Mouse (Mus musculus) CD8-positive naive resting alpha-beta T cell, adult 57 days (primary cell): ENCODE measurements around the gene Nuak2. TPM values are rescaled to one million over a fixed set of nuclear protein-coding genes. Genes with fewer than 3 reads are reported as not detected.

Experiments used
- total RNA-seq: library from RNA; stranded (reverse); gene quantifications from one replicate; pipeline ENCODE4 v1.2.4, GENCODE M21; 2023

Nuak2 gene
- total RNA-seq: 13.2 TPM

DNA sequence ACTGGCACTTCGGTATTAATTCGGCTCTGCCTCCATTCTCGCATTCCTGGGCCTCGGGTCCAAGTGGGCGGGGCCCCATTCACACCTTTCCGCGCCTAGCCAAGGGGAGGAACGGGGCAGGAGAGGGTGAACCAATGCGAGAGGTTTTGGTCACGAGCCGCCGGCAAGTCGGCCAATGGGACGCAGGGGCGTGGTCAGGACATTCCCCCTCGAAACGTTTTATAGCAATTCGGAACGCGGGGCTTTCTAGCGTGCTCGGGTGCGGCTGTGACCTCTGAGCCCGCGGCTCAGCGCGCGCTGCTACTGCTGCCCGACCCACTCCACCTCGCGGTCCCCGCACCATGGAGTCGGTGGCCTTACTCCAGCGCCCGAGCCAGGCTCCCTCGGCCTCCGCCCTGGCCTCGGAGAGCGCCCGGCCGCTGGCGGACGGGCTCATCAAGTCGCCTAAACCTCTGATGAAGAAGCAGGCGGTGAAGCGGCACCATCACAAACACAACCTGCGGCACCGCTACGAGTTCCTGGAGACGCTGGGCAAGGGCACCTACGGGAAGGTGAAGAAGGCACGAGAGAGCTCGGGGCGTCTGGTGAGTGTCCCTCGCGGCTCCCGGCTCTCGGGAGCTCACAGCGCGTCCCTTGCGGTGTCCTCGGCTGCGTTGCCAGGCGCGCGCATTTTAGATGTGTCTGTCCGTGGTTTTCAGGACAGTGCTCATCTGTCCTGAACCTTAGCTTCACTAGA is at the start of gene Nuak2:
Nuak2 (plus strand) TSS at position 238 of the 736 bp plus-strand sequence.

DNA sequence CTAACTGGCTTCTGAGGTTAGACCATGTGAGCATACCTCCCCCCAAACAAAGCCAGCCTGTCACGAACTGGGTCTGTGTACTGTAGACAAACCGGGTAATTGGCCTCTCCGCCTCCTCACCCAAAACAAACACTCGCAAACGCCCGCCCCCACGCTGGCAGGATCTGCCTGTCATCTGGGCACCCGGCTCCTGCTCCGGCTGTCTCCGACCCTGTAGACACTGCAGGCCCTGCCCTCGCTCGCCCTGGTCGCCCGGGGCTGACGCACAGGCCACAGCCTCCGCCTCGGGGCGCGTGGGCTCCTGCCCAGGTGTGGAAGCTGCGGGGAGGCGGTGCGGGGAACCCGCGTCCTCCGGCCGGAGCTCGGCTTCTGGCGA is 17.5 kb upstream of the Nuak2 start, which contains the start of gene Klhdc8a:
Klhdc8a (plus strand) TSS at position 202 of the 376 bp plus-strand sequence.

Other genes starting within 250 kb of the Nuak2 start
- gene Mfsd4a, start 248.1 kb upstream of the Nuak2 start, total RNA-seq: 0.43 TPM
- not detected for gene Cdk18, start 176.4 kb upstream of the Nuak2 start, total RNA-seq
- gene Lemd1, start 124.7 kb upstream of the Nuak2 start, total RNA-seq: not detected
- gene AC124108.1, start 124.7 kb upstream of the Nuak2 start, total RNA-seq: not detected
- gene Gm10188, start 86.4 kb upstream of the Nuak2 start, total RNA-seq: not detected
- not detected for gene Klhdc8a, start 17.5 kb upstream of the Nuak2 start, total RNA-seq
- 0.83 TPM for gene Tmcc2, start 75.2 kb downstream of the Nuak2 start, total RNA-seq
- gene Dstyk, start 101.4 kb downstream of the Nuak2 start, total RNA-seq: 21.5 TPM
- gene Rbbp5, start 161.2 kb downstream of the Nuak2 start, total RNA-seq: 52.2 TPM
- 13.5 TPM for gene Tmem81, start 190.1 kb downstream of the Nuak2 start, total RNA-seq
- 0.92 TPM for gene Cntn2, start 227.1 kb downstream of the Nuak2 start, total RNA-seq